Mouse (Mus musculus): ENCODE measurements around the gene Rarres2. TPM values are rescaled to one million over a fixed set of nuclear protein-coding genes. Genes with fewer than 3 reads are reported as not detected.

The Rarres2 gene
- polyA plus RNA-seq, 1 experiment from 2014 or later, result 4.7 TPM

- WGBS, result 81% methylated on average over 3 of the region's 3 CpGs
- Histone ChIP-seq H3K4me1 (no peaks in the 10 kb centered on the region), H3K4me3 (no peak overlapping the region), H3K9ac (no peak overlapping the region), H3K27me3 (replicated peaks) (no peaks in the 10 kb centered on the region), H3K27ac (no peak overlapping the region), H3K4me2 (replicated peaks) (no peak overlapping the region), H3K9me3 (no peaks in the 10 kb centered on the region), H3K36me3 (peaks cover 12% of the 10 kb centered on the region)
- ATAC-seq (ENCODE audit: low FRiP score, low read depth), result no peak
Measured at GRCm38 (mm10) chr6:48573981-48574380, 1.4 kb upstream of the Rarres2 start.

GRCm38 (mm10) chr6:48573280-48573679 lies 691 bp upstream of the Rarres2 start:
- Histone ChIP-seq H3K4me2 (replicated peaks) (no peak overlapping the region), H3K36me3 (peaks cover 19% of the 10 kb centered on the region), H3K9me3 (no peaks in the 10 kb centered on the region), H3K27me3 (replicated peaks) (no peaks in the 10 kb centered on the region), H3K4me3 (no peak overlapping the region), H3K27ac (no peak overlapping the region), H3K9ac (no peak overlapping the region), H3K4me1 (no peaks in the 10 kb centered on the region)
- no peak for ATAC-seq (ENCODE audit: low FRiP score, low read depth)
- 72% methylated on average over 10 of the region's 10 CpGs for WGBS

GRCm38 (mm10) chr6:48572014-48572413 lies 575 bp downstream of the Rarres2 start:
- no peak for ATAC-seq (ENCODE audit: low FRiP score, low read depth)
- no peaks in the 10 kb centered on the region for H3K9me3 ChIP-seq
- peaks cover 20% of the 10 kb centered on the region for H3K36me3 ChIP-seq
- H3K4me3 ChIP-seq, result no peak overlapping the region
- no peak overlapping the region for H3K9ac ChIP-seq
- WGBS, result 90% methylated on average over 5 of the region's 5 CpGs
- H3K27ac ChIP-seq, result no peak overlapping the region
- H3K4me1 ChIP-seq, result no peaks in the 10 kb centered on the region
- no peaks in the 10 kb centered on the region for H3K27me3 ChIP-seq (replicated peaks)
- H3K4me2 ChIP-seq (replicated peaks), result no peak overlapping the region

GRCm38 (mm10) chr6:48569065-48569807 lies 3.4 kb downstream of the Rarres2 start:
- no peak for ATAC-seq (ENCODE audit: low FRiP score, low read depth)
- H3K9ac ChIP-seq, result no peak overlapping the region
- H3K4me3 ChIP-seq, result no peak overlapping the region
- WGBS, result 93% methylated on average over 8 of the region's 8 CpGs
- no peak overlapping the region for H3K4me2 ChIP-seq (replicated peaks)
- no peaks in the 10 kb centered on the region for H3K27me3 ChIP-seq (replicated peaks)
- H3K36me3 ChIP-seq, result peaks cover 37% of the 10 kb centered on the region
- no peaks in the 10 kb centered on the region for H3K9me3 ChIP-seq
- peaks cover 6% of the 10 kb centered on the region; the same call in 1 of the 2 replicates for H3K4me1 ChIP-seq
- H3K27ac ChIP-seq, result no peak overlapping the region

GRCm38 (mm10) chr6:48568036-48568984 lies 4.3 kb downstream of the Rarres2 start:
- no peak for ATAC-seq (ENCODE audit: low FRiP score, low read depth)

GRCm38 (mm10) chr6:48566312-48566711 lies 6.3 kb downstream of the Rarres2 start:
- Histone ChIP-seq H3K4me2 (replicated peaks) (no peak overlapping the region), H3K9me3 (no peaks in the 10 kb centered on the region), H3K36me3 (peaks cover 42% of the 10 kb centered on the region), H3K4me1 (peaks cover 6% of the 10 kb centered on the region; the same call in 1 of the 2 replicates), H3K27ac (no peak overlapping the region), H3K4me3 (no peak overlapping the region), H3K9ac (no peak overlapping the region), H3K27me3 (replicated peaks) (no peaks in the 10 kb centered on the region)
- no peak for ATAC-seq (ENCODE audit: low FRiP score, low read depth)
- 57% methylated on average over 5 of the region's 5 CpGs for WGBS

More at GRCm38 (mm10) chr6:48568036-48568984, 4.3 kb downstream of the Rarres2 start:
- no peak overlapping the region for H3K27ac ChIP-seq
- no peak overlapping the region for H3K9ac ChIP-seq
- no peak overlapping the region for H3K4me2 ChIP-seq (replicated peaks)
- peaks cover 6% of the 10 kb centered on the region; the same call in 1 of the 2 replicates for H3K4me1 ChIP-seq
- H3K36me3 ChIP-seq, result peaks cover 42% of the 10 kb centered on the region
- H3K27me3 ChIP-seq (replicated peaks), result no peaks in the 10 kb centered on the region
- H3K4me3 ChIP-seq, result no peak overlapping the region
- no peaks in the 10 kb centered on the region for H3K9me3 ChIP-seq
- WGBS, result 88% methylated on average over 21 of the region's 21 CpGs

- Histone ChIP-seq H3K27ac (no peak overlapping the region), H3K9me3 (no peaks in the 10 kb centered on the region), H3K4me3 (no peak overlapping the region), H3K36me3 (peaks cover 42% of the 10 kb centered on the region), H3K9ac (no peak overlapping the region), H3K27me3 (replicated peaks) (no peaks in the 10 kb centered on the region), H3K4me2 (replicated peaks) (no peak overlapping the region), H3K4me1 (peaks cover 6% of the 10 kb centered on the region; the same call in 1 of the 2 replicates)
- 91% methylated on average over 4 of the region's 4 CpGs for WGBS
- ATAC-seq (ENCODE audit: low FRiP score, low read depth), result no peak
Measured at GRCm38 (mm10) chr6:48565693-48566310, 6.8 kb downstream of the Rarres2 start.

GRCm38 (mm10) chr6:48555956-48556355 lies 16.6 kb downstream of the Rarres2 start:
- no peaks in the 10 kb centered on the region for H3K9me3 ChIP-seq
- H3K36me3 ChIP-seq, result peaks cover 13% of the 10 kb centered on the region
- 97% methylated on average over 3 of the region's 3 CpGs for WGBS
- H3K9ac ChIP-seq, result no peak overlapping the region
- no peaks in the 10 kb centered on the region for H3K27me3 ChIP-seq (replicated peaks)
- H3K4me3 ChIP-seq, result no peak overlapping the region
- H3K4me2 ChIP-seq (replicated peaks), result peak overlapping the region; percentile 75
- H3K27ac ChIP-seq, result no peak overlapping the region
- ATAC-seq (ENCODE audit: low FRiP score, low read depth), result no peak
- peaks cover 17% of the 10 kb centered on the region for H3K4me1 ChIP-seq

GRCm38 (mm10) chr6:48555104-48555890 lies 17.3 kb downstream of the Rarres2 start:
- H3K27ac ChIP-seq, result peak overlapping the region; percentile 92; the same call in 1 of the 2 replicates
- no peaks in the 10 kb centered on the region for H3K9me3 ChIP-seq
- H3K36me3 ChIP-seq, result peaks cover 13% of the 10 kb centered on the region
- H3K4me2 ChIP-seq (replicated peaks), result peak overlapping the region; percentile 75
- peak; percentile 82 for ATAC-seq (ENCODE audit: low FRiP score, low read depth)
- H3K4me1 ChIP-seq, result peaks cover 17% of the 10 kb centered on the region
- H3K27me3 ChIP-seq (replicated peaks), result no peaks in the 10 kb centered on the region
- H3K9ac ChIP-seq, result peak overlapping the region; percentile 76
- peak overlapping the region; percentile 47 for H3K4me3 ChIP-seq
- 35% methylated on average over 13 of the region's 14 CpGs for WGBS

- H3K27ac ChIP-seq, result peak within 1 kb of the TSS; percentile 92
- peak within 1 kb of the TSS; percentile 76 for H3K9ac ChIP-seq
- peak within 1 kb of the TSS; percentile 47 for H3K4me3 ChIP-seq
- ATAC-seq (ENCODE audit: low FRiP score, low read depth), result peak; percentile 90
- peak within 1 kb of the TSS; percentile 75 for H3K4me2 ChIP-seq (replicated peaks)
- no peaks in the 10 kb centered on the region for H3K27me3 ChIP-seq (replicated peaks)
- no peaks in the 10 kb centered on the region for H3K9me3 ChIP-seq
- peaks cover 17% of the 10 kb centered on the region for H3K4me1 ChIP-seq
- H3K36me3 ChIP-seq, result peaks cover 13% of the 10 kb centered on the region
- under 1% methylated on average over 39 of the region's 39 CpGs for WGBS
Measured at GRCm38 (mm10) chr6:48554280-48555103, 18.1 kb downstream of the Rarres2 start, which contains the start of gene Lrrc61. TSS of gene Lrrc61 (plus strand) at chr6:48554796.
